Mouse (Mus musculus): Measurements from ENCODE around the gene Emilin2. TPM values are rescaled to one million over a fixed set of nuclear protein-coding genes. Genes with fewer than 3 reads are reported as not detected.

Gene Emilin2
- total RNA-seq, 2 experiments from 2014 or later = 1.9 to 2.3 TPM

DNA sequence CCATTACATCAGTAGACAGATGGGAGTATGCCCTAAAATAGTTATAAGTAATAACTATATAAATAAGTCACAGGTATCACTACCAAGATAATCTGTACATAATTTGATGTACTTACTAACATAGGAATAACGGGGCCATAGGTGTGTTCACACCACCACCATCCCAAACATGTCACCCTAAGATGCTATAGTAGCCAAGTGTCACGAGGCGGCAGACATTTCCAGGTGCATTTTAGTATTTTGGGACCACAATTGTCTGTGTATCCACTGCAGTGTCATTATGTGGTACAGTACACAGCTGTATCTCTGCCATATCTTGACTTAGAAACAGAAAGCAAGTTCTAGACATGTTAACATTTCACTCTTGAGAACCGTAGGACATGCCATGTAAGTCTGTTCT, 78.6 kb downstream of the Emilin2 start:
- no peak for TF ChIP-seq CTCF (conservative IDR thresholded peaks at IDR 0.05)
- no peak overlapping the region for H3K27ac ChIP-seq
- no peak overlapping the region for H3K4me3 ChIP-seq
- no peak for DNase-seq (ENCODE audit: low spot score in 2 of 2)

DNA sequence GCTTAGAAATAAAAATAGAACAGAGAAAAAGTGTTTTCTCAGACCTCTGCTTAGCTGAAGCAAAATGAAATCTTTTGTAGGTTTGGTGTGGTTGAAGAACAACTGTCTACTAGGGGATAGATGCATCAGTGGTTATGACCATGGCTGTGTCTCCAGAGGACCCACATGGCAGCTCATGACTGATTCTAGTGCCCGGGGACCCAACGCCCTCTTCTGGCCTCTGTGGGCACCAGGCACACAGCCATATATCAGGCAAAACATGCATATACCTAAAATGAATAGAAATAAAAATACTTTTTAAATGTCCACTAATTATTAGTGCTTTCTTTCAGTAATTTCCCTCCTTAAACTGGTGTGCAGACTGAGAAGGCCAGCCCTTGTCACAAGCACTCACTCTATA, 79.8 kb downstream of the Emilin2 start:
- peak; percentile 24 for TF ChIP-seq CTCF (conservative IDR thresholded peaks at IDR 0.05)

DNA sequence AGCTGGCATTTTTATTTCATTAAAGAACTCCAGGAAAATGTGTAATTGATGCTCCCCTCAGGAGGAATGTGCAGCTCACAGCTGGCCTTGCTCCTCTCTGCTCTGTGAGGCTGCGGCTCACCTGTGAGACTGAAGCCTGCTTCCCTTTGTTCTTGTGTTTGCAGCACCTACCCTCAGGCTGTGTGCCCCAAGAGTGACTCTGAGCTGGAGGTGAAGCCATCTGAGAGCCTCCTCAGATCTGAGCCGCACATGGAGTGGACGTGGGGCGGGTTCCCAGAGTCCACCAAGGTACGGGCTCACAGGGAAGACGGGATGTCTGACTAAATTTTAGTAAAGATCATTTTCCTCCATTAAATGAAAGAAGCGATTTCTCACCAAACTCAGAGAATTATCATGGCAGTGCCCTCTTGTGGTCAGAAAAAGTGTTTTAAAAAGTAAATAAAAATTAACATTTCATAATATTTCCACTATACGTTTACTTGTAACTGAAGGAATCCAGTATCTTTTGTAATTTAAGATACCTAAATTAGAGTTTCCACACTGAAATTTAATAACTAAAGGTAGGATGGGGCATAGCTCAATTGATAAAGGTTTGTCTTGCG, 81.6 kb downstream of the Emilin2 start:
- DNase-seq (ENCODE audit: low spot score in 2 of 2) = no peak
- Histone ChIP-seq H3K4me3 (no peak overlapping the region), H3K27ac (no peak overlapping the region)
- peak; percentile 80 for TF ChIP-seq CTCF (conservative IDR thresholded peaks at IDR 0.05)

More for the DNA sequence above, 79.8 kb downstream of the Emilin2 start:
- Histone ChIP-seq H3K27ac (no peak overlapping the region), H3K4me3 (no peak overlapping the region)
- no peak for DNase-seq (ENCODE audit: low spot score in 2 of 2)

DNA sequence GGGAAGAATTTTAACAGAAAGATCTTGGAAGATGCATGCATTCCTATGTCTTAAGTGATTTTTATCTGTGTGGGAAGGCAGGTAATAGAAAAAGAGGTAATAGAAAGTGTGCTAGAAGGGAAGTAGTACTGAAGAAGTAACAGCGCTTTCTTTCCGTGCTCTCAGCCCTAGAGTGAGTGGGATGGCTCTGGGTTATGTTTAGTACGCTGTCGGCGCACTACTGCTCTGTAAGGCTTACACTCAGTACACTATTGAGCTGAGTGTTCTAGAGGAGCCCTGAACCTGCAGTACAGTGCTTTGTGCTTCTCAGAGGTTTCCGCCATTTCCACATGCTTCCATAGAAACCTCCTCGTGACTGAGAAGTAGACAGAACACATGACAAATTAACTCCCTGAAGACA, 83.1 kb downstream of the Emilin2 start:
- no peak for DNase-seq (ENCODE audit: low spot score in 2 of 2)
- TF ChIP-seq CTCF (conservative IDR thresholded peaks at IDR 0.05) = no peak
- H3K4me3 ChIP-seq = no peak overlapping the region
- H3K27ac ChIP-seq = no peak overlapping the region

DNA sequence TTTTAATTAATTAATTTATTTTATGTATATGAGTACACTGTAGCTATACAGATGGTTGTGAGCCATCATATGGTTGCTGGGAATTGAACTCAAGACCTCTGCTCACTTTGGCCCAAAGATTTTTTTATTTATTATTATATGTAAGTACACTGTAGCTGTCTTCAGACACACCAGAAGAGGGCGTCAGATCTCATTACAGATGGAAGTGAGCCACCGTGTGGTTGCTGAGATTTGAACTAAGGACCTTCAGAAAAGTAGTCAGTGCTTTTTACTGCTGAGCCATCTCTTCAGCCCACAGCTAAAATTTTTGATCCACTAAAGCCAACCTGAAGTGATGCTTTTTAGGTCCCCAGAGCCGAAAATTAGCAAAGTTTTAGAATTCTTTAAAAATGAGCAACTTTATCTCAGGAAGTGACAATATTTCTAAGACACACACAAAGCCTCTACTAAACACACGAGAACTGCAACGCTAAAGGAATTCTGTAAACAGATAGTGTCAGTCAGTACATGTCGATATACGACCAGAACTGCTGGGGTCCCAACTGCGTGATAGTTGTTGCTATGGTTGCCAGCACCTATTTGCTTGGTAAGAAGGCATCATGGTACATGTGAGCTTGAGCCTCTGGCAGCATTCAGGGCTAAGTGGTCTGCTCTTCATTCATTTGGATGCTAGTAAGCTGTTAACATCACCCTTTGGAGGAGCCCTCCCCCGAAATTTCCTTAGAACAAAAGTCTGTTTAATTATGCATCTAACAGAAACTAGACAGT, 84.5 kb downstream of the Emilin2 start:
- Histone ChIP-seq H3K27ac (no peak overlapping the region), H3K4me3 (no peak overlapping the region)
- TF ChIP-seq CTCF (conservative IDR thresholded peaks at IDR 0.05) = peak; percentile 54
- no peak for DNase-seq (ENCODE audit: low spot score in 2 of 2)

DNA sequence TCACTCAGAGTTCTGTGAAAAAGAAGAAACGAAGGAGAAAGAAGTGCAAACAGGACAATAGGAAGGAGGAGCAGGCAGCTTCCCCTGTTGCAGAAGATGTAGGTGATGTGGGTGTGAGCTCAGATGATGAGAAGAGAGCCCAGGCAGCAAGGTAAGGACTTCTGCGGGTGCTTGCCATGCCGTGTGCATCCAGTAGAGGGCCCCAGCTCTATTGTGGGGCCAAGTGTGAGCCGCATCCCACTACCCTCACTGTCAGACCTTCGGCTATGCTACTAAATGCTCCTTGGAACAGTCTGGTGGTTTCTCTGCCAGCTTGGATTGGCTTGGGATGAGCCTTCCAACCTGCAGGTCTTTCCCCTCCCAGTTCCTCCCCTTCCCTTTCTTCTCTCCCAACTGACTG, 86.7 kb downstream of the Emilin2 start:
- Histone ChIP-seq H3K27ac (no peak overlapping the region), H3K4me3 (no peak overlapping the region)
- peak; percentile 77 for TF ChIP-seq CTCF (conservative IDR thresholded peaks at IDR 0.05)
- DNase-seq (ENCODE audit: low spot score in 2 of 2) = no peak

DNA sequence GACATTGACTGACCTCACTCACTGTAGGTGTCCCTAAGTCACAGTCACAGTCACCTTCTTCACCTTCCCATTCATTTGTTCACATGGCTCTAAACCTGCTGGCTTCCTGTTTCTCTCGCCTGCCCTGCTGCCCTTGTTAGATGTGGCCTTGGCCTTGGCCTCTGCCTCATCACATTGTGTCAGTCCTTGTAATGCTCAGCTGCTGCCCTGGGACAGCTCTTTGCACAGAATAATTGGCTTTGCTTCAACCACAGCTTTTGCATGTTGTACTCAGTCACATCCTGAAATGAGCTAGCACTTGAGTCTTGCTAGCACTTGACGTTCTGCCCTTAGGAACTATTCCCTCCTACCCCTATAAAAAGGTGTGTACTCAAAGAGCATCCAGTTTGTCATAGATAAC, 87.3 kb downstream of the Emilin2 start:
- Histone ChIP-seq H3K27ac (no peak overlapping the region), H3K4me3 (no peak overlapping the region)
- DNase-seq (ENCODE audit: low spot score in 2 of 2) = no peak
- no peak for TF ChIP-seq CTCF (conservative IDR thresholded peaks at IDR 0.05)

DNA sequence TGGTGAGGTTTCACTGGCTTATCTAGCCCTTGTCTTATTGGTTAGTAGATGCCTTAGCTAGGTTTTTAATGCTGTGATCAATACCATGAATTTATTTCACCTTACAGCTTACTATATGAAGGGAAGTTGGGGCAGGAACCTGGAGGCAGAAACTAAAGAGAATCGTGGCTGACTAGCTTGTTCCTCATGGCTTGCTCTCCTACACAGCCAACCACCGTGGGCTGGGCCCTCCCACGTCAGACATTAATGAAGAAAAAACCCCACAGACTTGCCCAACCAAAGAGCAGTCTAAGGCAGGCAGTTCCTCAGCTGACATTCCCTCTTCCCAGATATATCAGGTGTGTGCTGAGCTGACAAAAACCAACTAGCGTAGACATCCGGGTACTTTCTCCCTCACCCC, 88.1 kb downstream of the Emilin2 start:
- Histone ChIP-seq H3K4me3 (no peak overlapping the region), H3K27ac (peak overlapping the region; percentile 49)
- no peak for TF ChIP-seq CTCF (conservative IDR thresholded peaks at IDR 0.05)
- no peak for DNase-seq (ENCODE audit: low spot score in 2 of 2)

DNA sequence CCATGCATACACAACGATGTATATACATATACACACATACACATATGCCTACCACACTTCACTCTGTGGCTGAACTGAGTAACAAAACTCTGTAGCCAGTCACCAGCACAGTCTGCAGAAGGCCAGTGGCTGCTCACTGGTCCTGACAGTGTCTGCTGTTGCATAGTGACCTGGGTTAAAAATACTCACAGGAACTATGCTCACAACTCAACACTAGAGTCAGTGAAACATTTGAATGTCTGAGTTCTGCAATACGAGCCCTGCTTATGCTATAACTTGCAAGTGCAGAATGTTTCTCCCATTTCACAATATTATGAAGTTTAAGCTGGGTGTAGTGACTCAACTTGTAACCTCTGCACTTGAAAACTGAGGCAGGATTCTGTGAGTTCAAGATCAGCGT, 90.4 kb downstream of the Emilin2 start:
- Histone ChIP-seq H3K27ac (no peak overlapping the region), H3K4me3 (no peak overlapping the region)
- no peak for TF ChIP-seq CTCF (conservative IDR thresholded peaks at IDR 0.05)
- no peak for DNase-seq (ENCODE audit: low spot score in 2 of 2)

DNA sequence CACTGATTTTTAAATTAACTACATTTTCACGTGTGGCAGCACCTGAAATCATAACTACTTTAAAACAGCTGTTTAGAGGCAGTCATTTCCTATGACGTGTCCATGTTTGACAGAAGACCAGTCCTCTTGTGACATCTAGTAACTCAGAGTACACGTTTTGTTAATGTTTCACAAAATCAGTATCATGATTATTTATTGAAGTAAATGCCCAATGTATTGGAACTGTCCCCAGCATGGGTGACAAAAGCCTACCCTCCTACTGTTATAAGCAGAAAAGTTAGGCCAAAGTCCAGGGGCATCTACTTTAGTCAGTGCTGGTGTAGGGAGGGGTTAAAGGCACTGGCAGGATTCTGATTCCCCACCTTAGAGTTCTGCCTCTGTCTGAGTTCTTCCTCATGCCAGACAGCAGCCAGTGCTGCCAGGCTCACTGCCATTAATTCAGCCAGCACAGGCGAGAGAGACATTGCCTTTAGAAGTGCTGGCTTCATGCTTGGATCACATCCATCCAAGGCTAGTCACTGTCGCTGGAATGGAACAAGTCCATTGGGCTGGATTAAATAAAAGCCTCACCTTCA, 94.6 kb downstream of the Emilin2 start:
- H3K4me3 ChIP-seq = no peak overlapping the region
- no peak for DNase-seq (ENCODE audit: low spot score in 2 of 2)
- TF ChIP-seq CTCF (conservative IDR thresholded peaks at IDR 0.05) = no peak
- H3K27ac ChIP-seq = no peak overlapping the region

DNA sequence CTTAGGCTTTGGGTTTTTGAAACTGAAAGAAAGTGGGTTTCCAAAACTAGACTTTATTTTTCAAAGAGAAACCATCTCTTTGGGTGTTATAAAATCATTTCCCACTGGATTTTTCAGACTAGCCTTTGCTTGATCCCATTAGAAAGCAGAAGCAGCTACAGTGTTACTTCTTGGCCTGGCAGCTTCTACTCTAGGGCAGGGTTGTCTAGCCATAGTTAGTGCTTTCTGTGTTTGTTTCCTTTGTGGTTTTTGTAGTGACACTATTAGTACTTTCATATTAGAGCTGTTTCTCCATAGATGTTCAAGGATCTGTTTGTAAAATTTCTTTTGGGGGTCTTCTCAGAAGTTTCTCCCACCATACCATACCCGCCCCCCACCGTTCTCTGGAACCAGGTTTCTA, 95.5 kb downstream of the Emilin2 start:
- no peak overlapping the region for H3K4me3 ChIP-seq
- DNase-seq (ENCODE audit: low spot score in 2 of 2) = no peak
- no peak overlapping the region for H3K27ac ChIP-seq
- TF ChIP-seq CTCF (conservative IDR thresholded peaks at IDR 0.05) = no peak

DNA sequence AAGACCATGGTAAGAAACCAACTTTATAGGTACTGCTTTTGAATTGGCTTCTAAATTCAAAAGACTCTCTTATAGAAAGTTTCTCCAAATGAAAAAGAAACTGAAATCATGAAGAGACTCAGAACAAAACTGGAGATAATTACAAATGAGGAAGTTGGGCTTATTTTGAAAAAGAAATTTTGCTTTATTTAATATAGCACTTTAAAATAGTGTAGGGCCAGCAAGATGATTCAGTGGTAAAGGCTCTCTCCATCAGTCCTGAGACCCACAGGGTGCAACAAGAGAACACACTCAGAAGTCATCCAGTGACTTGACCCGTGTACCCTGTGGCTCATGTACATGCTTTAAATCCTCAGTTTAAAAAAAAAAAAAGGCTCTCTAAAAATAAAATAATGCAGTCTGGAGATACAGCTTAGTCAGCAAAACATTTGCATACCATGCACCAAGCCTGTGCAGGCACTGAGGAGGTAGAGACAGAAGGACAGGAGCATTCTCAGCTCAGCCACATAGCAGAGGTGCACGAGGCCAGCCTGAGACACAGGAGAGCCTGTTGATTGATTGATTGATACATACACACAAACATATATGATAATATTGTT, 96.4 kb downstream of the Emilin2 start:
- no peak for DNase-seq (ENCODE audit: low spot score in 2 of 2)
- Histone ChIP-seq H3K27ac (no peak overlapping the region), H3K4me3 (no peak overlapping the region)
- no peak for TF ChIP-seq CTCF (conservative IDR thresholded peaks at IDR 0.05)

DNA sequence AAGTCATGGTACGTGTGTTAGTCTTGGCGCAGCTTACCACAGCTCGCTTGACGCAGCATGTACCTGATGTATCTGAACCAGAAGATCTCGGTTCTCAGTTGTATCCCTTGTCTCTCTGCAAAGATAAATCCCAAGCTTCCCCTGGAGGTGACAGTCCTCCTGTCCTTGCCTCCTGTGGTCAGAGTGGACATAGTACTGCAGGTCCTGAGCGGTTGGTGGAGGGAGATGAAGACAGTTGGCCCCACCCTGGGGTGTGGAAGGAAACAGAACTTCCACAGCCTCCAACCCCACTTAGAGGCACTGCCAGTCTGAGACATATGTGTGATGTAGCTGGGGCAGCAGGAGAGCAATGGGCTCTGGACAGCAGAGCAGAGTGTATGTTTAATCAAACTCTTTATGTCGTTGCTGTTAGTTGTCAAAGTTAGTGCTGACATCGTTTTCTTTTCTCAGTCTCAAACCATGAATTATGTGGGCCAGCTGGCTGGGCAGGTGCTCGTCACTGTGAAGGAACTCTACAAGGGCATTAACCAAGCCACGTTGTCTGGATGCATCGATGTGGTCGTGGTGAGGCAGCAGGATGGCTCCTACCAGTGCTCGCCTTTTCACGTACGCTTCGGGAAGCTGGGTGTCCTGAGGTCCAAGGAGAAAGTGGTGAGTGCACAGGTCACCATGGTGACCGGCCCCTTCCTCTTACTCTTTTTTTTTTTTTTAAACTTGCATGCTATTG, 97.1 kb downstream of the Emilin2 start:
- no peak overlapping the region for H3K27ac ChIP-seq
- H3K4me3 ChIP-seq = no peak overlapping the region
- no peak for DNase-seq (ENCODE audit: low spot score in 2 of 2)
- TF ChIP-seq CTCF (conservative IDR thresholded peaks at IDR 0.05) = no peak

Data from layer of hippocampus, adult 2 months (tissue).